Mouse (Mus musculus): ENCODE data around the gene Rab11fip3. TPM values are rescaled to one million over a fixed set of nuclear protein-coding genes. Genes with fewer than 3 reads are reported as not detected.

Gene Rab11fip3
- polyA plus RNA-seq, 1 experiment from 2014 or later, result 1.9 TPM

DNA sequence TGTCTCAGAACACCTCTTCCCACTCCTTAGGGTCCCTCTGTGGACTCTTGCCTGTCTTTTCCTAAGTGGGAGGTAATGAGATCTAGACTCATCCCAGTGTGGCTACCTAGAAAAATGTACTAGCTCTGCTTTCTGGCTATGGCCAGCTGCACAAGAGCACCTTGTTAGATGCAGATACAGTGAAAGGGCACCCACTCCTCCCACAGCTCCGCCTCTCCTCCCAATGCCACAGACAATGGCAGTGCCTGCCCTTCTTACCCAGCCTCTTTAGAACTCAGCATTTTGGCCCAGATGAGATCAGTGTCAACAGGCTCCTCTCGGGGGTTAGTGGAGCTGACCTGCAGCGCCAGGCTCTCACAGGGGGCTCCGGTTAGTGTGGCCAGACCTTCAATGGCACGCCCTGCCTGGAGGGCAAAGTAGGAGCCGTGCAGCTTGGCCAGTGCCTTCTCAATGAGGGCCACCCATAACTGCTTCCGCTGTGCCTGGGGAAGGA, 106.9 kb downstream of the Rab11fip3 start:
- Histone ChIP-seq H3K4me1 (replicated peaks) (peaks cover 69% of the 10 kb centered on the region), H3K4me3 (replicated peaks) (peak overlapping the region; percentile 53), H3K4me2 (peak overlapping the region; percentile 73), H3K27me3 (no peaks in the 10 kb centered on the region), H3K9me3 (replicated peaks) (no peaks in the 10 kb centered on the region), H3K27ac (peak overlapping the region; percentile 98), H3K36me3 (peaks cover 63% of the 10 kb centered on the region), H3K9ac (peak overlapping the region; percentile 82)
- 85% methylated on average over 7 of the region's 7 CpGs for WGBS (ENCODE audit: insufficient replicate concordance)
- no peak for ATAC-seq (ENCODE audit: low read depth)
- DNase-seq, result no peak

DNA sequence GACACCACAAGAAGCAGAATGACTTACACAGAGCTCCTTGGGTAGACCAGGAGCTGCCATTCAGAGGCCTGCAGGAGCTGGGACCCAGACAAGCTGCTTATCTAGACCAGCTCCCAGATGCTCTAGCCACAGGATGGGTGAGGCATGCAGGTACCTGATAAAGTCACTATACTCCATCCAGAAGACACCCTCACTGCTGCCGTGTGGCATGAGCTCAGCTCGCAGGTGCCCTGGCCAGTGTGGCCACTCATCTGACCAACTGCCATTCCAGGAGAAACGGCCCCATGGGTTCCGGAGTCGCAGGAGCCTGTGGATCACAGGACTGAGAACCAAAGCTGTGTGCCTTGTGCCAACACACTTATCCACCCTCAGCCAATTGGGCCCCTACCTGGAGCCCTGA, 107.8 kb downstream of the Rab11fip3 start:
- H3K27me3 ChIP-seq, result no peaks in the 10 kb centered on the region
- DNase-seq (peak; percentile 85), ATAC-seq (ENCODE audit: low read depth) (peak; percentile 98)
- peak overlapping the region; percentile 98 for H3K27ac ChIP-seq
- WGBS (ENCODE audit: insufficient replicate concordance), result 44% methylated on average over 5 of the region's 5 CpGs
- peaks cover 64% of the 10 kb centered on the region for H3K4me1 ChIP-seq (replicated peaks)
- H3K9ac ChIP-seq, result peak overlapping the region; percentile 82
- H3K4me3 ChIP-seq (replicated peaks), result peak overlapping the region; percentile 53
- H3K4me2 ChIP-seq, result peak overlapping the region; percentile 73
- no peaks in the 10 kb centered on the region for H3K9me3 ChIP-seq (replicated peaks)
- peaks cover 71% of the 10 kb centered on the region for H3K36me3 ChIP-seq

DNA sequence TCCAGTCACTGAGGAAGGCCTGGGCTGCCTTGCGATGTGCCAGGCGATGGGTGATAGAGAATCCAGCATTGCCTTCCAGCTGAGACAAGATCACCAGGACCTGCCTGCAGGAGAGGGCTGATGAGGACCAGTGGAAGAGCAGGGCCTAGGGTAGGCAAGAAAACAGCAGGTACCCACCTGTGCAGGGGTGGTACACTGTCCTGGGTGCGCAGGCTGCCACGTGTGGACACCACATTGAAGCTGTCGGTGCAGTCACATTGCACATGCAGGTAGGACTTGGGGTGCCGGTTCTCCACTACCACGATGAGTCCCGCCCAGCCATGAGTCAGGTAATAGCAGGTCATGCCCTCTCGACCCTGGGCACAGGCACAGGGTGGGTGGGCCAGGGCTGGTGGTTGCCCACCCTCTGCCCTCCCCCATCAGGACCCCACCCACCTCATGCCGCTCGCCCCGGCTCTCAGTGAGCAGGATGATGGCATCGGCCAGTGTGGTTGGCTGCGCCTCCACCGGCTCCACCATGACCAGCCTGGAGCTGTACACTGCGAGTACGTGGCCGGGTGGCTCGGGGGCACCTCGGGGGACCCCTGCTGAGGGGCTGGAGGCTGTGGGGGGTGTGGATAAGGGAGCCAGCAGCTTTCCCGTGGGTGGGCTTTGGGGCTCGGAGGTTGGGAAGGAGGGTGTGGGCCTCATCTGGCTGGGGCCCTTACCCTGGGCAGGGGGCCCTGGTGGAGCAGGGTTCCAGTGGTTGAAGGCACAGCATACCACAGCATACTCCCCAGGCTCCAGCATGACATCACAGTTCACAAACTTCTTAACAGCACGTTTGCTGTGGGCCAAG, 109.5 kb downstream of the Rab11fip3 start:
- Histone ChIP-seq H3K4me2 (no peak overlapping the region; the same call in 1 of the 2 replicates), H3K9me3 (replicated peaks) (no peaks in the 10 kb centered on the region), H3K9ac (peak overlapping the region; percentile 82; the same call in 1 of the 2 replicates), H3K36me3 (peaks cover 66% of the 10 kb centered on the region), H3K4me1 (replicated peaks) (peaks cover 67% of the 10 kb centered on the region), H3K27ac (peak overlapping the region; percentile 98), H3K27me3 (no peaks in the 10 kb centered on the region), H3K4me3 (replicated peaks) (no peak overlapping the region)
- ATAC-seq (ENCODE audit: low read depth), result no peak
- no peak for DNase-seq
- WGBS (ENCODE audit: insufficient replicate concordance), result 89% methylated on average over 21 of the region's 23 CpGs

DNA sequence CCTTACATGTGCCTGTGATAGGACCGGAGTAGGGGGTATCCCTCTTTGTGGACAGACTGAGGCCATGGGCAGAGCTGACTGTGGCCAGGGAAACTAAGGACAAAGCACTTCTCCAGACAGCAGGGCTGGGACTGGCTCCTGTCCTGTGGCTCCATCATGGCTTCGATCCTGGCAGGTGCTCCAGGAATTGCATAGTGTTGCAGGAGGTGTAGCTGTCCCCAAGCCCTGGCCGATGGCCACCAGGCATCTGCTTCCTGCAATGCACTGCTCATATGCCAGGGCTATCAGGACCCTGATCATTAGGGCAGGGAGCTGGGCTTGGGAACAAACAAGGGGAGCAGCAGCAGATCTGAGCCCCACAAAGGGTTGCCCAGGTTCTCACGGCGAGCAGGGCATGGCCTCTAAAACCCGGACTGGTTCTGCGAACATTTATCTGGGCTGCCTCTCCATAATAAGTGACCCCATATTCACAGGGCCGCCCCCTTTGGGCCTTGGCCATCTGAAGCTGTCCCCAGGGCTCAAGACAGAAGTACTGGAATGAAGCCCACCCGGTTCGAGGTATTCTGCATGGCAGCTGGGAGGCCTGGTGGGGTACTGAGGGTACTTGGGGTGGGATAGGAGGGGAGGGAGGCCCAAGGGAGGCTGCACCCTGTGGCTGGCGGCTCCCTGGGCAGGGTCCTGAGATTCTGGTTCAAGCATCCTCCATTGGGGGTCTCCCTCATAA, 110.4 kb downstream of the Rab11fip3 start:
- H3K9ac ChIP-seq, result no peak overlapping the region
- H3K4me2 ChIP-seq, result no peak overlapping the region
- H3K4me3 ChIP-seq (replicated peaks), result no peak overlapping the region
- DNase-seq, result no peak
- H3K4me1 ChIP-seq (replicated peaks), result peaks cover 58% of the 10 kb centered on the region
- H3K27ac ChIP-seq, result peak overlapping the region; percentile 98
- 91% methylated on average over 11 of the region's 11 CpGs for WGBS (ENCODE audit: insufficient replicate concordance)
- H3K36me3 ChIP-seq, result peaks cover 57% of the 10 kb centered on the region
- no peak for ATAC-seq (ENCODE audit: low read depth)
- no peaks in the 10 kb centered on the region for H3K9me3 ChIP-seq (replicated peaks)
- peaks cover 3% of the 10 kb centered on the region for H3K27me3 ChIP-seq

DNA sequence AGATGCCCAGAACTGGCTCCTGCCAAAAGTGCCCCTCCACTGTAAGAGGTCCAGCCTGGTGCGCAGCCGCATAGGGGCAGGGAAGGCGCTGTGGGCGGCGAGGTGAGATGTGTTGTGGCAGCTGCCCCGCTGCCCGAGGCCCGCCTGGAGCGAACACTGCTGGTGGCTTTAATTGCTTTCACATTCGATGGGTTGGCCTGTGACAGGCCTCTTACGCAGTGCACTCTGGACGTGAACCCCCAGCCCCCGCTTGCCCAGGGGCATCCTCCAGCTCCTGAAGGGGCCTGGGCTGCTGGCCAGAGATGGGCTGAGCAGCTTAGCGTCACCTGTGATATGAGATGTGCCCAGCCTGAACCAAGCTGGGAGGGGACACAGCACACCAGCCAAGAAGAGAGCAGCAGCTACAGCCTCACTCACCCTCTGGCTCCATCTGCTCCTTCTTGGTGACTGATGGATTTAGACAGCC, 111.7 kb downstream of the Rab11fip3 start:
- no peak for DNase-seq
- ATAC-seq (ENCODE audit: low read depth), result no peak
- peak overlapping the region; percentile 59 for H3K27ac ChIP-seq
- peaks cover 45% of the 10 kb centered on the region for H3K36me3 ChIP-seq
- H3K9me3 ChIP-seq (replicated peaks), result no peaks in the 10 kb centered on the region
- H3K9ac ChIP-seq, result no peak overlapping the region
- H3K4me1 ChIP-seq (replicated peaks), result peaks cover 44% of the 10 kb centered on the region
- 90% methylated on average over 14 of the region's 14 CpGs for WGBS (ENCODE audit: insufficient replicate concordance)
- peaks cover 16% of the 10 kb centered on the region for H3K27me3 ChIP-seq
- no peak overlapping the region for H3K4me2 ChIP-seq
- H3K4me3 ChIP-seq (replicated peaks), result no peak overlapping the region

DNA sequence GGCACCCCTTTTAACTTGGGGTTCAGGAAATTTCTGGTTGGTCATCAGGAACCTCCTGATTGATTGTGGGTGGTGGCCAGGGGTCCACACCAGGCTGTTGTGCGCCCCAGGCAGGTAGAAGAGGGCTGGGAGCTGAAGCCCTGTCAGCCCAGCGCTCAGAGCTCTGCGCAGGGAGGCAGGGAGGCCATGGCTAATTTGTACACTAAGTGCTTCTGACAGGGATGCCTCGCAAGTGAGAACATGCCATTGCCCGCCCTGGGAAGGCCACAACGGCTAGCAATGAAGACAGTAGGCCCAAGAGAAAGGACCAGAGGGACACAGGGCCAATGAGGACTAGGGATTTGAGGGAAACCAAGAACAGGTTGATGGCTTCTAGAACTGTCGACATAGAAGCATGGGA, 112.7 kb downstream of the Rab11fip3 start:
- ATAC-seq (ENCODE audit: low read depth), result no peak
- DNase-seq, result no peak
- H3K9ac ChIP-seq, result no peak overlapping the region
- no peaks in the 10 kb centered on the region for H3K9me3 ChIP-seq (replicated peaks)
- H3K36me3 ChIP-seq, result peaks cover 43% of the 10 kb centered on the region
- peaks cover 26% of the 10 kb centered on the region for H3K27me3 ChIP-seq
- peaks cover 43% of the 10 kb centered on the region for H3K4me1 ChIP-seq (replicated peaks)
- H3K27ac ChIP-seq, result peak overlapping the region; percentile 2; the same call in 1 of the 2 replicates
- H3K4me3 ChIP-seq (replicated peaks), result no peak overlapping the region
- H3K4me2 ChIP-seq, result no peak overlapping the region
- 79% methylated on average over 7 of the region's 7 CpGs for WGBS (ENCODE audit: insufficient replicate concordance)

DNA sequence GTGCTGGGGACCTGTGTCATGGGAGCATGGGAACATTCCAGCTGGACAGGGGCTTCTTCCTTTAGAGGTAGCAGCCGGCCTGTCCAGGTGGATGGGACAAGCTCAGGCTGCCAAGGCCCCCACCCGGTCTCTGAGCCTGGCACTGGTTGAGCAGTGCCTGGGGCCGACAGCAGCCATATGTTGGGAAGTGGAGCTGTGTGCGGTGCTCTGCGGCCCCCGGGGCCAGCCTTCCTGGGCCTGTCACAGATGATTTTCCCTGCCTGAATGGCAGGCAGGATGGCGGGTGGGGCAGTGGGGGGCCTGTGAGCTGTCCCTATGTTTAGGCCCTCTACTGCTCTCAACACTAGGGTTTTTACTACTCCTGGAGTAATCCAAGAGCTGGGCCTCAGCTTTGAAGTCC, 113.2 kb downstream of the Rab11fip3 start:
- ATAC-seq (ENCODE audit: low read depth), result no peak
- 78% methylated on average over 7 of the region's 7 CpGs for WGBS (ENCODE audit: insufficient replicate concordance)

DNA sequence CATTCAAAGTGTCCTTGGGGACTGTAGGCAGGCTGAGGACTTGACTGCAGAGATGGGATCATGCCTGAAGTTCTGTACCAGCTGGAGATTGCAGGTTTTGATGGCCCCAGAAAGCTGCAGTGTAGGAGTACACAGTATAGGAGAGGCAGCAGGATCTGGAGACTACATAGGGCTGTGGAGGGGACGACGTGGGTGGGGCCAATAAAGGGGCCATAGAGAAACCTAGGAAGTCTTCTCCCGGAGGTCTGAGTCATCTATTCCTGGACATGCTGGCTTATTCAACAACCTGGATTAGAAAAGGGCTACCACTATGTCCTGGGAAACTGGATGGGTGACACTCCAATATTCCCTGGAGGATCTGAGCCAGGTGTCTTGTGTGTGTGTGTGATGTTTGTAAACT, 113.6 kb downstream of the Rab11fip3 start:
- WGBS (ENCODE audit: insufficient replicate concordance), result 49% methylated on average over 3 of the region's 3 CpGs
- no peak overlapping the region for H3K4me2 ChIP-seq
- peaks cover 41% of the 10 kb centered on the region for H3K36me3 ChIP-seq
- H3K9ac ChIP-seq, result no peak overlapping the region
- no peak overlapping the region for H3K4me3 ChIP-seq (replicated peaks)
- peaks cover 35% of the 10 kb centered on the region for H3K27me3 ChIP-seq
- H3K4me1 ChIP-seq (replicated peaks), result peaks cover 43% of the 10 kb centered on the region
- ATAC-seq (ENCODE audit: low read depth) (no peak), DNase-seq (no peak)
- 0 out of 2 replicates have a peak overlapping the region, but pooled peaks have one; percentile 25 for H3K27ac ChIP-seq
- no peaks in the 10 kb centered on the region for H3K9me3 ChIP-seq (replicated peaks)

More for the DNA sequence above, 113.2 kb downstream of the Rab11fip3 start:
- peaks cover 43% of the 10 kb centered on the region for H3K36me3 ChIP-seq
- no peak overlapping the region for H3K4me2 ChIP-seq
- peaks cover 43% of the 10 kb centered on the region for H3K4me1 ChIP-seq (replicated peaks)
- peaks cover 30% of the 10 kb centered on the region for H3K27me3 ChIP-seq
- DNase-seq, result no peak
- no peak overlapping the region for H3K4me3 ChIP-seq (replicated peaks)
- no peak overlapping the region for H3K9ac ChIP-seq
- H3K27ac ChIP-seq, result peak overlapping the region; percentile 25; the same call in 1 of the 2 replicates
- H3K9me3 ChIP-seq (replicated peaks), result no peaks in the 10 kb centered on the region

DNA sequence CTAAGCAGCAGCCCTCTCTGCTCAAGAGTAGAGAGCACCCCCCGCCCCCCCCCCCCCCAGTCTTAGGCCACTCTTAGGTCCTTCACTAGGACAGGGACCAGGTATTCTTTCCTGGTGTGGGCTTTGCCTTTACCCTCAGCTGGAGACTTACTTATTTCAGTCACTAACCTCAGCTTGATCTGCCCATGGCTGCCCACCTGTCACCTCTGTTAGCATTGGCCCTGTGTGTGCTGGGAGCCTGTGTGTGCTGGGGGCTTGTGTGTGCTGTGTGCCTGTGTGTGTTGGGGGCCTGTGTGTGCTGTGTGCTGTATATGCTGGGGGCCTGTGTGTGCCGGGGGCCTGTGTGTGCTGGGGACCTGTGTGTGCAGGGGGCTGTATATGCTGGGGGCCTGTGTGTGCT, 114.7 kb downstream of the Rab11fip3 start:
- DNase-seq (no peak), ATAC-seq (ENCODE audit: low read depth) (no peak)
- H3K9ac ChIP-seq, result no peak overlapping the region
- peaks cover 30% of the 10 kb centered on the region for H3K36me3 ChIP-seq
- no peaks in the 10 kb centered on the region for H3K9me3 ChIP-seq (replicated peaks)
- H3K27me3 ChIP-seq, result peaks cover 45% of the 10 kb centered on the region
- WGBS (ENCODE audit: insufficient replicate concordance), result 74% methylated on average over 2 of the region's 2 CpGs
- H3K4me3 ChIP-seq (replicated peaks), result no peak overlapping the region
- H3K27ac ChIP-seq, result no peak overlapping the region
- H3K4me2 ChIP-seq, result no peak overlapping the region
- peaks cover 40% of the 10 kb centered on the region for H3K4me1 ChIP-seq (replicated peaks)

DNA sequence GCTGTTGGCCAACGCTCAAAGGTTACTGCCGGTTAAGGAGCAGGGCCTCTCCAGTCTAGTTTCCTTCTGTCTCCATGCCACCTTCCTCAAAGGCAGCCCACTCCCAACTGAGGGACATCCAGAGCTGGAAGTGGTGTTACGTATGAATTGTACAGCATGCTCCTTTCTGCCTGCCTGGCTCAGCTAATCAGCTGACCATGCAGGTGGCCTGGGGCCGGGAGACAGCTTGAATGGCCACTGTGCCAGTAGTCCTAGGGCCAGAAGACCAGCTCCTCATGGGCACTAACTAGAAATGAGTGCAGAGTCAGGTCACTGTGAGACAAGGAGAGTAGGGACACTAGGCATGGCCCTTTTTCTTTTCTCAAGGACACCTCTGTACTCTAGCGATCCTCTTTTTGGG, 116.2 kb downstream of the Rab11fip3 start:
- Histone ChIP-seq H3K36me3 (peaks cover 15% of the 10 kb centered on the region), H3K9ac (no peak overlapping the region), H3K27ac (no peak overlapping the region), H3K9me3 (replicated peaks) (no peaks in the 10 kb centered on the region), H3K4me3 (replicated peaks) (no peak overlapping the region), H3K27me3 (peaks cover 51% of the 10 kb centered on the region), H3K4me2 (no peak overlapping the region), H3K4me1 (replicated peaks) (peaks cover 39% of the 10 kb centered on the region)
- no peak for DNase-seq
- ATAC-seq (ENCODE audit: low read depth), result no peak
- WGBS (ENCODE audit: insufficient replicate concordance), result 74% methylated on average over 5 of the region's 5 CpGs
